Mouse (Mus musculus): ENCODE measurements around the gene Zbtb43.

Gene Zbtb43

GRCm38 (mm10) chr2:33453476-33453875 lies 14.9 kb downstream of the Zbtb43 start:
- no peak for DNase-seq

- DNase-seq: no peak
Observed at GRCm38 (mm10) chr2:33452721-33453120, 15.6 kb downstream of the Zbtb43 start.

- peak; percentile 61 for DNase-seq
Observed at GRCm38 (mm10) chr2:33452140-33452539, 16.2 kb downstream of the Zbtb43 start.

GRCm38 (mm10) chr2:33451038-33451978 lies 17.1 kb downstream of the Zbtb43 start:
- DNase-seq: peak; percentile 63

- no peak for DNase-seq
Observed at GRCm38 (mm10) chr2:33449119-33449873, 19.1 kb downstream of the Zbtb43 start.

GRCm38 (mm10) chr2:33446796-33447195 lies 21.6 kb downstream of the Zbtb43 start:
- DNase-seq: no peak

- no peak for DNase-seq
Observed at GRCm38 (mm10) chr2:33445741-33446140, 22.6 kb downstream of the Zbtb43 start.

- no peak for DNase-seq
Observed at GRCm38 (mm10) chr2:33444862-33445261, 23.5 kb downstream of the Zbtb43 start.

- DNase-seq: peak; percentile 81
Observed at GRCm38 (mm10) chr2:33444358-33444757, 24.0 kb downstream of the Zbtb43 start.

- no peak for DNase-seq
Observed at GRCm38 (mm10) chr2:33442701-33443100, 25.7 kb downstream of the Zbtb43 start.

GRCm38 (mm10) chr2:33440893-33441292 lies 27.5 kb downstream of the Zbtb43 start:
- no peak for DNase-seq

GRCm38 (mm10) chr2:33439980-33440670 lies 28.2 kb downstream of the Zbtb43 start:
- no peak for DNase-seq

- no peak for DNase-seq
Observed at GRCm38 (mm10) chr2:33439471-33439881, 28.9 kb downstream of the Zbtb43 start.

- DNase-seq: no peak
Observed at GRCm38 (mm10) chr2:33438377-33438776, 30.0 kb downstream of the Zbtb43 start.

- no peak for DNase-seq
Observed at GRCm38 (mm10) chr2:33437184-33437583, 31.2 kb downstream of the Zbtb43 start.

GRCm38 (mm10) chr2:33436035-33436580 lies 32.3 kb downstream of the Zbtb43 start:
- no peak for DNase-seq

GRCm38 (mm10) chr2:33435036-33435650 lies 33.2 kb downstream of the Zbtb43 start:
- DNase-seq: no peak

GRCm38 (mm10) chr2:33432877-33433276 lies 35.5 kb downstream of the Zbtb43 start:
- peak; percentile 78 for DNase-seq

- DNase-seq: peak; percentile 86
Observed at GRCm38 (mm10) chr2:33430771-33431699, 37.3 kb downstream of the Zbtb43 start, which contains the start of gene Zbtb34. Zbtb34 (minus strand) TSS chr2:33431324.

GRCm38 (mm10) chr2:33430081-33430770 lies 38.1 kb downstream of the Zbtb43 start:
- no peak for DNase-seq

Measured in kidney, postnatal 10 days (tissue).